Mouse (Mus musculus): ENCODE measurements at regions not wholly inside any gene's neighbourhood (a gene's known extent, or its start where the extent isn't known, plus 50 kb on each side); places are given as distances from the start of the nearest gene placed in this dataset.

GRCm38 (mm10) chr12:54316066-54316567 lies 112.5 kb upstream of the Egln3 start:
- no peak for DNase-seq (ENCODE audit: low spot score in 2 of 2)

- no peak for DNase-seq (ENCODE audit: low spot score in 2 of 2)
Measured at GRCm38 (mm10) chr12:54314153-54314552, 110.5 kb upstream of the Egln3 start.

- DNase-seq (ENCODE audit: low spot score in 2 of 2) = peak in 1 of 2 experiments; percentile 43
Measured at GRCm38 (mm10) chr12:54313211-54313845, 109.7 kb upstream of the Egln3 start.

GRCm38 (mm10) chr12:54312522-54313210 lies 109.0 kb upstream of the Egln3 start:
- no peak for DNase-seq (ENCODE audit: low spot score in 2 of 2)

- no peak for DNase-seq (ENCODE audit: low spot score in 2 of 2)
Measured at GRCm38 (mm10) chr12:54311896-54312521, 108.3 kb upstream of the Egln3 start.

GRCm38 (mm10) chr12:54309874-54310273 lies 106.2 kb upstream of the Egln3 start:
- DNase-seq (ENCODE audit: low spot score in 2 of 2) = no peak

GRCm38 (mm10) chr12:54309219-54309618 lies 105.6 kb upstream of the Egln3 start:
- no peak for DNase-seq (ENCODE audit: low spot score in 2 of 2)

GRCm38 (mm10) chr12:54305135-54305630 lies 101.5 kb upstream of the Egln3 start:
- DNase-seq (ENCODE audit: low spot score in 2 of 2) = peak in 1 of 2 experiments; percentile 55

GRCm38 (mm10) chr12:54303746-54304145 lies 100.1 kb upstream of the Egln3 start:
- peak in 1 of 2 experiments; percentile 46 for DNase-seq (ENCODE audit: low spot score in 2 of 2)

GRCm38 (mm10) chr12:54299506-54299905 lies 95.8 kb upstream of the Egln3 start:
- DNase-seq (ENCODE audit: low spot score in 2 of 2) = peak in 1 of 2 experiments; percentile 36

GRCm38 (mm10) chr12:54293248-54293647 lies 89.6 kb upstream of the Egln3 start:
- DNase-seq (ENCODE audit: low spot score in 2 of 2) = peak in 1 of 2 experiments; percentile 22

- DNase-seq (ENCODE audit: low spot score in 2 of 2) = peak in 1 of 2 experiments; percentile 20
Measured at GRCm38 (mm10) chr12:54290311-54290710, 86.7 kb upstream of the Egln3 start.

GRCm38 (mm10) chr12:54288747-54289146 lies 85.1 kb upstream of the Egln3 start:
- peak in 1 of 2 experiments; percentile 25 for DNase-seq (ENCODE audit: low spot score in 2 of 2)

- DNase-seq (ENCODE audit: low spot score in 2 of 2) = peak in 1 of 2 experiments; percentile 34
Measured at GRCm38 (mm10) chr12:54288041-54288502, 84.4 kb upstream of the Egln3 start.

GRCm38 (mm10) chr12:54286911-54287819 lies 83.5 kb upstream of the Egln3 start:
- peak in 1 of 2 experiments; percentile 58 for DNase-seq (ENCODE audit: low spot score in 2 of 2)

- DNase-seq (ENCODE audit: low spot score in 2 of 2) = peak in 1 of 2 experiments; percentile 41
Measured at GRCm38 (mm10) chr12:54283646-54284045, 80.0 kb upstream of the Egln3 start.

- DNase-seq (ENCODE audit: low spot score in 2 of 2) = peak in 1 of 2 experiments; percentile 2
Measured at GRCm38 (mm10) chr12:54283011-54283410, 79.4 kb upstream of the Egln3 start.

GRCm38 (mm10) chr12:54282281-54282921 lies 78.7 kb upstream of the Egln3 start:
- peak in 1 of 2 experiments; percentile 41 for DNase-seq (ENCODE audit: low spot score in 2 of 2)

- DNase-seq (ENCODE audit: low spot score in 2 of 2) = no peak
Measured at GRCm38 (mm10) chr12:54280457-54280856, 76.8 kb upstream of the Egln3 start.

GRCm38 (mm10) chr12:54280001-54280400 lies 76.3 kb upstream of the Egln3 start:
- no peak for DNase-seq (ENCODE audit: low spot score in 2 of 2)
